Mouse (Mus musculus) liver, embryonic 14.5 days (tissue): Measurements from ENCODE around the gene Farp1. TPM values are rescaled to one million over a fixed set of nuclear protein-coding genes. Genes with fewer than 3 reads are reported as not detected.

Source experiments
- ATAC-seq: fragments of 200-750 bp; cut with Nextera tagmentation; 2 replicates; pipeline ENCODE4 v1.8.0; 2017; ENCODE audit warnings: moderate number of reproducible peaks, mild to moderate bottlenecking, moderate library complexity; ENCODE audit not compliant: insufficient read depth
- DNase-seq, 3 experiments: peaks; one replicate each; pipeline ENCODE4 v3.0.0-alpha.2; 2012 to 2013; ENCODE audit warnings: low read depth in 3 of 3, low spot score in 3 of 3
- H3K27ac ChIP-seq: fragments of 300-500 bp; sonication (generic); 2 replicates; pipeline ENCODE4 v1.5.1; 2014; ENCODE audit warnings: moderate library complexity, mild to moderate bottlenecking, control low read depth, inconsistent platforms
- H3K27me3 ChIP-seq: fragments of 300-500 bp; sonication (generic); 2 replicates; pipeline ENCODE4 v1.6.1; 2014; ENCODE audit warnings: mild to moderate bottlenecking, low read length, moderate library complexity; ENCODE audit not compliant: control insufficient read depth, insufficient read depth
- H3K36me3 ChIP-seq: fragments of 300-500 bp; sonication (generic); replicated peaks from 2 replicates; pipeline ENCODE4 v1.6.1; 2014; ENCODE audit warnings: low read depth; ENCODE audit not compliant: control insufficient read depth, insufficient read depth
- H3K4me1 ChIP-seq, 2 experiments: fragments of 200-500 bp in 1 of 2; fragments of 300-500 bp in 1 of 2; sonication (generic) in 1 of 2; replicated peaks; 2 replicates each; pipeline ENCODE4 v1.6.1; 2012 to 2014; ENCODE audit warnings: antibody characterized with exemption in 1 of 2, inconsistent platforms in 1 of 2, low read length in 1 of 2; ENCODE audit not compliant: control insufficient read depth in 2 of 2, insufficient read depth in 2 of 2
- H3K4me2 ChIP-seq: fragments of 300-500 bp; sonication (generic); 2 replicates; pipeline ENCODE4 v1.6.1; 2014; ENCODE audit warnings: low read depth, mild to moderate bottlenecking, control low read depth, moderate library complexity
- H3K4me3 ChIP-seq, 2 experiments: fragments of 200-500 bp in 1 of 2; fragments of 300-500 bp in 1 of 2; sonication (generic) in 1 of 2; 2 replicates each; pipeline ENCODE4 v1.5.1; 2012 to 2014; ENCODE audit warnings: low read depth in 2 of 2, low read length in 2 of 2, mild to moderate bottlenecking in 2 of 2, control low read depth in 1 of 2, inconsistent platforms in 1 of 2, moderate library complexity in 1 of 2; ENCODE audit not compliant: insufficient read depth in 1 of 2
- H3K9ac ChIP-seq: fragments of 300-500 bp; sonication (generic); replicated peaks from 2 replicates; pipeline ENCODE4 v1.6.1; 2014; ENCODE audit warnings: mild to moderate bottlenecking, control low read depth, moderate library complexity
- H3K9me3 ChIP-seq: fragments of 300-500 bp; sonication (generic); 2 replicates; pipeline ENCODE4 v1.6.1; 2016; ENCODE audit warnings: low read length, mixed read lengths; ENCODE audit not compliant: control insufficient read depth
- CTCF ChIP-seq: IDR thresholded peaks from 2 replicates; pipeline ENCODE4 v1.5.1; 2016; ENCODE audit warnings: antibody characterized with exemption, low read depth, control low read depth
- EP300 ChIP-seq: IDR thresholded peaks from 2 replicates; pipeline ENCODE4 v1.6.1; 2016; ENCODE audit warnings: antibody characterized with exemption, low read depth
- WGBS: fragments of 180-500 bp; shearing (Covaris S2); extraction: QIAGEN DNeasy Blood & Tissue Kit; methylation state at CpG from one replicate; pipeline ENCODE4 v1.1.7; 2014; ENCODE audit not compliant: insufficient replicate concordance; 5-methylcytosine and 5-hydroxymethylcytosine counted together
- polyA plus RNA-seq, 2 experiments: library from polyadenylated mRNA; depleted of rRNA in 1 of 2; stranded (reverse) in 1 of 2; unstranded in 1 of 2; fragments of >200 nt; fragmentation: Nextera tagmentation in 1 of 2; extraction: Ambion mirVana in 1 of 2; gene quantifications; 2 replicates each; pipeline versions ENCODE4 v1.2.1 to v1.2.3; 2012 to 2014

The Farp1 gene
- polyA plus RNA-seq, 2 experiments = 3.0 to 4.3 TPM

- Histone ChIP-seq H3K4me3 (no peak overlapping the region), H3K36me3 (no peaks in the 10 kb centered on the region), H3K27ac (no peak overlapping the region), H3K4me2 (no peak overlapping the region), H3K9ac (no peak overlapping the region), H3K27me3 (no peaks in the 10 kb centered on the region), H3K9me3 (no peaks in the 10 kb centered on the region), H3K4me1 (peaks cover 0 to 16% of the 10 kb centered on the region in 2 experiments; a peak in 2 of 4 replicates)
- WGBS = 57% methylated on average over 5 of the region's 5 CpGs
- ATAC-seq (no peak), DNase-seq (no peak)
- TF ChIP-seq EP300 = no peak
- no peak for TF ChIP-seq CTCF
These were observed 19.1 kb downstream of the Farp1 start for GRCm38 (mm10) chr14:121054062-121054461.

GRCm38 (mm10) chr14:121057750-121058149 lies 22.8 kb downstream of the Farp1 start:
- no peak for TF ChIP-seq CTCF
- no peak for TF ChIP-seq EP300

GRCm38 (mm10) chr14:121058481-121058880 lies 23.5 kb downstream of the Farp1 start:
- peaks cover 0 to 6% of the 10 kb centered on the region in 2 experiments; a peak in 2 of 4 replicates for H3K4me1 ChIP-seq
- DNase-seq = no peak
- H3K9ac ChIP-seq = no peak overlapping the region
- H3K27me3 ChIP-seq = no peaks in the 10 kb centered on the region
- no peak overlapping the region for H3K4me3 ChIP-seq
- H3K9me3 ChIP-seq = no peaks in the 10 kb centered on the region
- no peak for ATAC-seq
- no peak for TF ChIP-seq EP300
- TF ChIP-seq CTCF = no peak
- H3K36me3 ChIP-seq = no peaks in the 10 kb centered on the region
- 71% methylated on average over 1 of the region's 1 CpGs for WGBS
- no peak overlapping the region for H3K4me2 ChIP-seq
- H3K27ac ChIP-seq = no peak overlapping the region

More at GRCm38 (mm10) chr14:121057750-121058149, 22.8 kb downstream of the Farp1 start:
- Histone ChIP-seq H3K4me2 (no peak overlapping the region), H3K4me1 (peaks cover 0 to 6% of the 10 kb centered on the region in 2 experiments; a peak in 2 of 4 replicates), H3K27ac (no peak overlapping the region), H3K36me3 (no peaks in the 10 kb centered on the region), H3K9me3 (no peaks in the 10 kb centered on the region), H3K9ac (no peak overlapping the region), H3K4me3 (no peak overlapping the region), H3K27me3 (no peaks in the 10 kb centered on the region)
- no peak for DNase-seq
- 87% methylated on average over 5 of the region's 5 CpGs for WGBS
- no peak for ATAC-seq

- DNase-seq = no peak
- H3K9ac ChIP-seq = no peak overlapping the region
- ATAC-seq = no peak
- H3K4me1 ChIP-seq = peaks cover 0 to 4% of the 10 kb centered on the region in 2 experiments; a peak in 2 of 4 replicates
- no peak overlapping the region for H3K27ac ChIP-seq
- TF ChIP-seq EP300 (no peak), CTCF (no peak)
- H3K9me3 ChIP-seq = no peaks in the 10 kb centered on the region
- H3K4me2 ChIP-seq = no peak overlapping the region
- WGBS = 74% methylated on average over 10 of the region's 10 CpGs
- H3K4me3 ChIP-seq = no peak overlapping the region
- H3K36me3 ChIP-seq = no peaks in the 10 kb centered on the region
- no peaks in the 10 kb centered on the region for H3K27me3 ChIP-seq
These were observed 24.3 kb downstream of the Farp1 start for GRCm38 (mm10) chr14:121059266-121059665.

- TF ChIP-seq EP300 (no peak), CTCF (no peak)
These were observed 25.5 kb downstream of the Farp1 start for GRCm38 (mm10) chr14:121060484-121060883.

More at GRCm38 (mm10) chr14:121060484-121060883, 25.5 kb downstream of the Farp1 start:
- Histone ChIP-seq H3K4me1 (peaks cover 0 to 4% of the 10 kb centered on the region in 2 experiments; a peak in 2 of 4 replicates), H3K36me3 (no peaks in the 10 kb centered on the region), H3K27ac (no peak overlapping the region), H3K4me3 (no peak overlapping the region), H3K4me2 (no peak overlapping the region), H3K27me3 (no peaks in the 10 kb centered on the region), H3K9ac (no peak overlapping the region), H3K9me3 (no peaks in the 10 kb centered on the region)
- ATAC-seq = no peak
- 66% methylated on average over 11 of the region's 11 CpGs for WGBS
- DNase-seq = no peak
